Mouse (Mus musculus): ENCODE data around the gene Plod2. TPM values are rescaled to one million over a fixed set of nuclear protein-coding genes. Genes with fewer than 3 reads are reported as not detected.

Gene Plod2
- polyA plus RNA-seq, 1 experiment from 2014 or later: 13.5 TPM

DNA sequence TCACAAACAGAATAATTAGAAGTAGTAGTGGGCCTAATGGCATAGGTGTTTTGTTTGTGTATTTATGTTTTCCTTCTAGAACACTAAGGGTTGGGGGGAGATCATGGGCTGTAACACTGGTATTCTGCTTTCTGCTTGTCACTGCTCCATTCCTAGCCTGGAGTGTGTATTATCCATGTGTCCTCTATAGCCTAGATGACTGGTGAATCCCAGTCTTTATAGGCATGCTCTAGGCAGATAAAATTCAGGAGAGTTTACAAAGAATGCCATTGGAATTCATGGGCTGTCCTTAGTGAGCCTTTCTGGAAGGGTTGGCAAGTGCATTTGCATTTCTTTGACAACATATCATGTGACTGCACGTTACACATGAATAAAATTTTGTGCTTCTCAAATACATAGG, 44.0 kb downstream of the Plod2 start:
- peaks cover 4% of the 10 kb centered on the region; the same call in 1 of the 2 replicates for H3K36me3 ChIP-seq
- no peak overlapping the region for H3K27ac ChIP-seq (replicated peaks)
- H3K9ac ChIP-seq (replicated peaks): no peak overlapping the region
- H3K4me3 ChIP-seq (replicated peaks): no peak overlapping the region
- H3K4me1 ChIP-seq: no peaks in the 10 kb centered on the region
- H3K4me2 ChIP-seq: no peak overlapping the region
- 59% methylated on average over 1 of the region's 1 CpGs for WGBS
- ATAC-seq (ENCODE audit: low FRiP score): no peak
- H3K9me3 ChIP-seq (replicated peaks): no peaks in the 10 kb centered on the region
- H3K27me3 ChIP-seq (replicated peaks): no peaks in the 10 kb centered on the region

DNA sequence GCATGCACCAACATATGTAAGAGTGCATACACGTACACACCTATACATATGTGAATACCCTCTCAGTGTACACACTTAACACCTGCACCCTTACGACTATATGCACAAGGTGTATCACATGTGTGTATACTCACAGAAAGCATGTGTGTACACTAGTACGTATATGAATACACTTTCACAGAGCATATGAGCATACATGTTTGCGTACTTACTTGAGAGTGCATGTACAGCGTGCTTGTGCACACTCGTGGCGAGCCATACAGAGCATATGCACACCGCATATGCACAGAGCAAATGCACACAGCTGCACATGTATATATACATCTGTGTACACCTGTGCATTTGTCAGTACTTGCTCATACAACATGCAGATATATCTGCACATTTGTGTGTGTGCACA, 45.4 kb downstream of the Plod2 start:
- WGBS: 98% methylated on average over 8 of the region's 8 CpGs

DNA sequence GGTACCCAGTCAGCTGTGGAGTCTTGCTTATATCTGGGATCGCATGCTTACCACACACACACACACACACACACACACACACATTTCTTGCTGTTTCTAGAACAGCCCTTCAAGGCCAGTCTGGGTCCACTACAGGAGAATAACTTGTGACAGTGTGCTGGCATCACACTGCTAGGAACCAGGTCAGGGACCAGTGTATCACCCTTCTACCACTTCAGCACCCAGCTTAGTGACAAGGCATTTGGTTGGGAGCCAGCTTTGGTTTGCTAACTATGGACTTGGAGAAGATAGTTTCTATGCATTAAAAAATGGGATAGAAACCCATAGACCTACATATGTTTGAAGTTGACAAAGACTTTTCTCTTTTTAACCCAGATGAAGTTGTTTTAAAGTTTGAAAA, 46.2 kb downstream of the Plod2 start:
- Histone ChIP-seq H3K4me2 (no peak overlapping the region), H3K27me3 (replicated peaks) (no peaks in the 10 kb centered on the region), H3K36me3 (peaks cover 4% of the 10 kb centered on the region; the same call in 1 of the 2 replicates), H3K9me3 (replicated peaks) (no peaks in the 10 kb centered on the region), H3K27ac (replicated peaks) (no peak overlapping the region), H3K4me1 (no peaks in the 10 kb centered on the region; the same call in 1 of the 2 replicates), H3K4me3 (replicated peaks) (no peak overlapping the region), H3K9ac (replicated peaks) (no peak overlapping the region)
- ATAC-seq (ENCODE audit: low FRiP score): no peak
- WGBS: 97% methylated on average over 1 of the region's 1 CpGs

More for the DNA sequence above, 45.4 kb downstream of the Plod2 start:
- no peak overlapping the region for H3K4me2 ChIP-seq
- peaks cover 4% of the 10 kb centered on the region; the same call in 1 of the 2 replicates for H3K36me3 ChIP-seq
- no peak overlapping the region for H3K4me3 ChIP-seq (replicated peaks)
- no peak for ATAC-seq (ENCODE audit: low FRiP score)
- no peaks in the 10 kb centered on the region for H3K27me3 ChIP-seq (replicated peaks)
- H3K27ac ChIP-seq (replicated peaks): no peak overlapping the region
- H3K9ac ChIP-seq (replicated peaks): no peak overlapping the region
- H3K9me3 ChIP-seq (replicated peaks): no peaks in the 10 kb centered on the region
- H3K4me1 ChIP-seq: no peaks in the 10 kb centered on the region; the same call in 1 of the 2 replicates

DNA sequence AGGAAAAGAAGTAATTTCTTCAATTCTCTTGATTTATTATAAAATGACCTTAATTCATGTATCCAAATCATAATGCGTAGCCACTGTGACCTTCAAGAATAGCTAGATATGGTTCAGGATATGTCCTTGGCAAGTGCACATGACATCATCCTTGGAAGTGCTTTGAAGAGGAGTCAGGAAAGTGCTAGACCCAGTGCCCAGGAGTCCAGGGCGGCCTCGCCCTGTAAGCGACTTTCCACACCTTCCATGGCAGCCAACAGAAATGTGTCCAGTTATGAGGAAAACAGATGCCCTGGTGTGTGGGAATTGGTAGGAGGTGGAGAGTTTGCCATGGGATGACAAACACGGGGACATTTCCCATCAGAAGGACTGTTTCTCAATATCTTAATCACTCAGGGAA, 47.0 kb downstream of the Plod2 start:
- no peak overlapping the region for H3K4me3 ChIP-seq (replicated peaks)
- H3K4me1 ChIP-seq: no peaks in the 10 kb centered on the region; the same call in 1 of the 2 replicates
- no peak overlapping the region for H3K4me2 ChIP-seq
- no peaks in the 10 kb centered on the region for H3K27me3 ChIP-seq (replicated peaks)
- no peak for ATAC-seq (ENCODE audit: low FRiP score)
- 95% methylated on average over 5 of the region's 5 CpGs for WGBS
- no peaks in the 10 kb centered on the region for H3K9me3 ChIP-seq (replicated peaks)
- H3K9ac ChIP-seq (replicated peaks): no peak overlapping the region
- H3K27ac ChIP-seq (replicated peaks): no peak overlapping the region
- H3K36me3 ChIP-seq: peaks cover 4% of the 10 kb centered on the region; the same call in 1 of the 2 replicates

DNA sequence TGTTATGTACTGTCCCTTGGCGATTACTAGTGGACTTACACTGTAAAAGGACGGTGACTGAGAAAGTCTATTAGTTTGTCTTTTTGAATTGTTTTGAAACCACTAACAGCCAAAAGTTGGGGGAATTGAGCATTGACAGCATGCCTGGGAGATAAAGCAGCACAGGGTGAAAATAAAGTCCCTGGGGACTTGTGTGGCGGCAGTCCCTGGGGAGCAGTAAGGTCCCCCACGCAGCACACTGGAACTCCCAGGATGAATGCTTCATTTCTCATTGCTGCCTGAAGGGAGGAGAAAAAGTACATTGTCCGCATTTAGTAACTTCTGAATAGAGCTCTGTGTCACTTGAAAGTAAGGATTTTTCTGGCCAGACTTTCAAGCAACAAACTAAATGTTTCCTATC, 49.5 kb downstream of the Plod2 start:
- H3K27me3 ChIP-seq (replicated peaks): no peaks in the 10 kb centered on the region
- no peaks in the 10 kb centered on the region for H3K9me3 ChIP-seq (replicated peaks)
- H3K9ac ChIP-seq (replicated peaks): no peak overlapping the region
- no peak overlapping the region for H3K27ac ChIP-seq (replicated peaks)
- H3K4me2 ChIP-seq: no peak overlapping the region
- no peak overlapping the region for H3K4me3 ChIP-seq (replicated peaks)
- no peaks in the 10 kb centered on the region; the same call in 1 of the 2 replicates for H3K4me1 ChIP-seq
- ATAC-seq (ENCODE audit: low FRiP score): no peak
- 45% methylated on average over 5 of the region's 5 CpGs for WGBS
- H3K36me3 ChIP-seq: peaks cover 4% of the 10 kb centered on the region; the same call in 1 of the 2 replicates

DNA sequence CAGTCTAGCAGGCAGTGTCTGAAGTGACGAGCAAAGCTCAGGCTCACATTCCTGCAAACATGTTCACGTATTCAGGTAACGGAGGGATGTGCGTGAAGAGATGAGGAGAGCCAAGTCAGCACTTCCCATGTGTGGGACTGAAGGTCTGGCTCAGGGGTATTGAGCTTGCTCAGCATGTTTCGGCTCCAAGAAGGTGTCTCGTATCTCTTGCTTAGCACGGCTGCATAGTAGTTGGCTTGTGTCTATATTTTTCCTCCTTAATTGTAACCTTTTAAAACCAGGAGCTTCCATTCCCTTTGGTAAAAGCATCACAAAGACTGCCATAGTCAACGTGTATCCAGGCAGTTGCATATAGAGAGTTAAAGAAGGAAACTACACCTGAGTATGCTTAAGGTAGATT, 50.7 kb downstream of the Plod2 start:
- 90% methylated on average over 8 of the region's 8 CpGs for WGBS

DNA sequence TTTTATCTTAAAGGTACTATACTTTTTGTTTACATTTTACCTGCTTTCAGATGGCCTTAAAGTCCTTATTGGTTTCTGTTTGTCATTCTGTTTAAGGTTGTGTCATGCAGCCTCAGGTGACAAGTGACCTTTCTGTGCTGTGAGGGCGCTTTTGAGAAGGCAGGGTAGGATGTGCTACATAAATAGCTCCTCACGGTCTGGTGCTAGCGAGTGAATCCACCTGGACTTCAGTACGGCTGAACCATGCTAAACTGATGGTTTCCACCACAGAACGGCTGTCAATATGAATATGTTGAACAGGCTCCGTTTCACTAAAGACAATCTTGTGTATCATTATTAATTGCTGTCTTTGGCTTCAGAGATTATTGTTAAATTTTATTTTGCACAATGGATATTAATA, 52.5 kb downstream of the Plod2 start:
- peaks cover 3% of the 10 kb centered on the region; the same call in 1 of the 2 replicates for H3K36me3 ChIP-seq
- H3K4me3 ChIP-seq (replicated peaks): no peak overlapping the region

More for the DNA sequence above, 50.7 kb downstream of the Plod2 start:
- no peak overlapping the region for H3K9ac ChIP-seq (replicated peaks)
- no peak overlapping the region for H3K4me2 ChIP-seq
- H3K27ac ChIP-seq (replicated peaks): no peak overlapping the region
- H3K4me1 ChIP-seq: no peaks in the 10 kb centered on the region; the same call in 1 of the 2 replicates
- H3K9me3 ChIP-seq (replicated peaks): no peaks in the 10 kb centered on the region
- no peaks in the 10 kb centered on the region for H3K27me3 ChIP-seq (replicated peaks)
- H3K4me3 ChIP-seq (replicated peaks): no peak overlapping the region
- ATAC-seq (ENCODE audit: low FRiP score): no peak
- H3K36me3 ChIP-seq: peaks cover 3% of the 10 kb centered on the region; the same call in 1 of the 2 replicates

DNA sequence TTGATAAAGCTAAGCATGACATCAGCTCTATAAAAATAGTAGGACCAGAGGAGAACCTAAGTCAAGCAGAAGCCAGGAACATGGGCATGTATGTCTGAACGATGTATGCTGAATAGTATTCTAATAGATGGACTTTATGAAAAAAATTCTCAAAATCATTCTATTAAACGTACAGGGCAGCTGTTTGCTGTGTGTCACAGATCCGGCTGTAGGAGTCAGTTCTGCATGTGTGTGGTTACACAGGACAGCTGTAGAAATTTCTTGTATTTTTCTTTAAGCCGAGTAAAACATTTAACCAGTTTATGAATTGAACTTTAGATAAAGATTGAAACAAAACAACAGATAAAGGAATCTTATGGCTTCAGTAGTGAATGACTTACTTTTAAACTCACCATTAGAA, 53.3 kb downstream of the Plod2 start:
- no peak overlapping the region for H3K9ac ChIP-seq (replicated peaks)
- no peak overlapping the region for H3K4me3 ChIP-seq (replicated peaks)
- WGBS: 94% methylated on average over 4 of the region's 4 CpGs
- H3K4me1 ChIP-seq: no peaks in the 10 kb centered on the region; the same call in 1 of the 2 replicates
- no peak overlapping the region for H3K27ac ChIP-seq (replicated peaks)
- H3K4me2 ChIP-seq: no peak overlapping the region
- peaks cover 3% of the 10 kb centered on the region; the same call in 1 of the 2 replicates for H3K36me3 ChIP-seq
- no peaks in the 10 kb centered on the region for H3K27me3 ChIP-seq (replicated peaks)
- H3K9me3 ChIP-seq (replicated peaks): no peaks in the 10 kb centered on the region
- no peak for ATAC-seq (ENCODE audit: low FRiP score)

More for the DNA sequence above, 52.5 kb downstream of the Plod2 start:
- Histone ChIP-seq H3K27me3 (replicated peaks) (no peaks in the 10 kb centered on the region), H3K9me3 (replicated peaks) (no peaks in the 10 kb centered on the region), H3K27ac (replicated peaks) (no peak overlapping the region), H3K9ac (replicated peaks) (no peak overlapping the region), H3K4me2 (no peak overlapping the region), H3K4me1 (no peaks in the 10 kb centered on the region; the same call in 1 of the 2 replicates)
- no peak for ATAC-seq (ENCODE audit: low FRiP score)
- WGBS: 85% methylated on average over 6 of the region's 6 CpGs

DNA sequence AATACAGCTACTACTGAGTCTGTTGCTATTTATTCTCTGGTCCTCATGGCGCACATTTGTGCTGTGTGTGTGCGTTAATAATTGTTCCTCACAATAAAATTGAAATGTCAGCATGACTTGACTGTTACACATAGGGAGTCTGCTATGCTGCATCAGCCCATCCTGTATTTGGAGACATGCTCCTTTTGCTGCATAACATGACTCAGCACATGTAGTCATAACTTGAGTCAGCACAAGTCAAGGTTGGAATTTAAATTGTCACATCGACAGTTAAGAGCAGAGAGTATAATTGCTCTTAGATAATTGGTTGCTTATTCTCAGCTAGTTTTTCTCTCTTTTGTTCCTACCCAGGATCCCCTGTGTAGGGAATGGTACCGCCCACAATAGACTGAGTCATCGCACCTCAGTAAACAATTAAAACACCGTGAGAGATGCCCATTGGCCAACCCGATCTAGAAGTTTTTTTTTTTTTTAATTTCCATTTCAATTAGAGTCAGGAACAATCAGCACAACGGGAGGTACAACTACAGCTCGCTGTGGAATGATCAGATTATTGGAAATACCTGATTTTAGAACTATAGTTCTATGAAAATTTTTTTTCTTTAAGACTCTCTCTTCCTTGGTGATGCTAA, 55.0 kb downstream of the Plod2 start:
- no peak overlapping the region for H3K4me2 ChIP-seq
- no peaks in the 10 kb centered on the region for H3K4me1 ChIP-seq
- H3K27ac ChIP-seq (replicated peaks): no peak overlapping the region
- H3K4me3 ChIP-seq (replicated peaks): no peak overlapping the region
- peaks cover 3% of the 10 kb centered on the region; the same call in 1 of the 2 replicates for H3K36me3 ChIP-seq
- no peak for ATAC-seq (ENCODE audit: low FRiP score)
- H3K27me3 ChIP-seq (replicated peaks): no peaks in the 10 kb centered on the region
- 86% methylated on average over 9 of the region's 9 CpGs for WGBS
- H3K9ac ChIP-seq (replicated peaks): no peak overlapping the region
- no peaks in the 10 kb centered on the region for H3K9me3 ChIP-seq (replicated peaks)

DNA sequence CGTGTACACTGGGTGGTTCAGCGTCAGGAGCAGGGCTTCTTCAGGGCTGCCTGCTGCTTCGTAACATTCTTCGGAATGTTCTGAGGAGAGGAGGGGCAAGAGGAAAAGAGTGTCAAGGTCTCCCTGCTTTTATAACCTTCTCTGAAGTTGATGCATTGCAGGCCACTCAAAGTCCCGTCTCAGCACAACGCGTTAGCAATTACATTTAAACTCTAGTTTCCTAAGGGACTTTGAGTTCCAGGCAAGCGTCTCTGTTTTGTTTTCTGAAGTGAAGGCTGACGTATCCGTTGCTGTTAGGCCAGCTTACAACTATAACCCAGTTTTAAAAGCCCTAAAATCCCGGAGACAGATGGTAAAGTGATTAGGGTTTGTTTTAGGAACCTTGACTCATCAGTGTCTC, 55.8 kb downstream of the Plod2 start:
- WGBS: 36% methylated on average over 11 of the region's 11 CpGs
- Histone ChIP-seq H3K4me3 (replicated peaks) (no peak overlapping the region), H3K27me3 (replicated peaks) (no peaks in the 10 kb centered on the region), H3K36me3 (peaks cover 3% of the 10 kb centered on the region; the same call in 1 of the 2 replicates), H3K9me3 (replicated peaks) (no peaks in the 10 kb centered on the region), H3K27ac (replicated peaks) (no peak overlapping the region), H3K4me2 (no peak overlapping the region), H3K4me1 (no peaks in the 10 kb centered on the region), H3K9ac (replicated peaks) (no peak overlapping the region)
- no peak for ATAC-seq (ENCODE audit: low FRiP score)

DNA sequence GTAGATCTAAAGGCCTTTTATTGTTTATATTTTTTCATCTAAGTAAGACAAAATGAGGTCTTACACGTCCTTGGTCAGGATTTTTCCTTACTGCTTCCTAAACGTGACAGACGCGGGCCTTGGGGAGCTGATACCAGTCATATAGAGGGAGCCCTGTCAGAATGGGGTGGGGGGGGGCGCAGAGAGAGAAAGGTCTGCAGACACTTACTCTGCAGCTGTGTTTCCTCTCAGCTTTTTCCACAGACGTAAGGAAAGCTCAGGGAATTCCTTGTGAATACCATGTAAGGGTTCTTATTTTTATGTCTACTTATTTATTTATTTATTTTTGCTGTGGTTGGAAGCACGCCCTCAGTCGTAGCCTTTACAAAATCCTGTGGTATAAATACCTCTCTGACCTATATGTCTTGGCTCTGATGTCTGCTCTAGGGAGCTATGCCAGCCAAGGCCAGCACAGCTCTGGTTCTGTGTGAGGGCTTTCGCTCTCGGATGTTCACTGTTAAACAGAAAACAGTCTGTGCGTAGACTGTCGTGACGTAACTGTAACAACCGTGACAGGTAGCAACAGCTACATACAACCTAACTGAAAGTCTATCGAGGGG, 58.0 kb downstream of the Plod2 start:
- no peak for ATAC-seq (ENCODE audit: low FRiP score)
- Histone ChIP-seq H3K4me2 (no peak overlapping the region), H3K4me1 (no peaks in the 10 kb centered on the region), H3K27ac (replicated peaks) (no peak overlapping the region), H3K27me3 (replicated peaks) (no peaks in the 10 kb centered on the region), H3K36me3 (peaks cover 3% of the 10 kb centered on the region; the same call in 1 of the 2 replicates), H3K9me3 (replicated peaks) (no peaks in the 10 kb centered on the region), H3K4me3 (replicated peaks) (no peak overlapping the region), H3K9ac (replicated peaks) (no peak overlapping the region)
- 88% methylated on average over 15 of the region's 15 CpGs for WGBS

DNA sequence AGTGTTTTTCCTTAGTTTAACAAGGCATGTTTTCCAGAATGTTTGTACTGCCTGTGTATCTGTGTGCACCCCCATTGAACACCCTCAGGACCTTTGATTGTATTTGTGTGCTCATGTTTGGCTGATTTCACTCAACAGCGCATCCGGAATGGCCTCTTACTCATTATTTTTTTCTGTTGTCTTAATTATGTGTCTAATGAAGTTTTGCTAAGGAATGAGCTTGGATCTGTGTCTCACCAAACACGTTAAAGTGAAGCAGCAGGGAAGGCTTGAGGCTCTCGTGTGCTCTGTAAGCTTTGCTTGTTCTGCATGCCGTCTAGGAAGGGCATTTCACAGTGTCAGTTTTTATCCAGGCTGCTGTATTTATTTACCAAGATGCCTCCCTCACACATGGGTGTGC, 59.5 kb downstream of the Plod2 start:
- 65% methylated on average over 5 of the region's 5 CpGs for WGBS
- Histone ChIP-seq H3K27ac (replicated peaks) (no peak overlapping the region), H3K36me3 (peaks cover 3% of the 10 kb centered on the region; the same call in 1 of the 2 replicates), H3K9me3 (replicated peaks) (no peaks in the 10 kb centered on the region), H3K4me3 (replicated peaks) (no peak overlapping the region), H3K4me2 (no peak overlapping the region), H3K4me1 (no peaks in the 10 kb centered on the region), H3K27me3 (replicated peaks) (no peaks in the 10 kb centered on the region), H3K9ac (replicated peaks) (no peak overlapping the region)
- no peak for ATAC-seq (ENCODE audit: low FRiP score)

Measured in neural tube, embryonic 15.5 days (tissue).